Comparison of ENCODE assay signal across 13 mouse cellular contexts in genomic region chr19:38354819-38355360, GRCm38 (mm10). TPM values are rescaled to one million over a fixed set of nuclear protein-coding genes. Genes with fewer than 3 reads are reported as not detected.
DNase-seq lines count a peak whose midpoint lies in the region; ATAC-seq and TF ChIP-seq lines count a peak whose summit lies in the region.
"Had no signal": no experiment of that assay in that cellular context is flagged by ENCODE, and none has a peak within 500 bp of the region (broad histone marks: within the 10 kb centered on the region; RNA-seq: fewer than 3 reads in every experiment).

No protein-coding gene starts in this region.

- no peaks in the 10 kb centered on the region for H3K36me3 ChIP-seq in liver, postnatal 0 days (replicated peaks; ENCODE audit: insufficient read depth, low read length)
- H3K36me3 ChIP-seq: heart, embryonic 13.5 days; neural tube, embryonic 12.5 days; stomach, embryonic 15.5 days had no signal

- 55% methylated on average over 10 of the region's 10 CpGs for WGBS in liver, postnatal 0 days (ENCODE audit: insufficient replicate concordance)

- H3K9ac ChIP-seq in liver, postnatal 0 days (replicated peaks) = no peak overlapping the region
- H3K9ac ChIP-seq: heart, embryonic 13.5 days; neural tube, embryonic 12.5 days; stomach, embryonic 15.5 days had no signal

- peak; percentile 51 for DNase-seq in CD4-positive, CD25-positive, alpha-beta regulatory T cell, adult 2 months (ENCODE audit: low read depth, low spot score)
- DNase-seq in layer of hippocampus, adult 2 months (ENCODE audit: low spot score in 2 of 2) = no peak
- no peak for DNase-seq in layer of hippocampus, adult 11-12 months (ENCODE audit: low spot score)
- DNase-seq in ES-CJ7 (ENCODE audit: low read depth, low spot score) = peak; percentile 77
- peak; percentile 25 for DNase-seq in liver, postnatal 0 days
- no peak for DNase-seq in kidney, adult 8-10 months
- DNase-seq in urinary bladder, postnatal 36 days (ENCODE audit: low spot score in 2 of 2) = no peak
- DNase-seq: right cerebral cortex, adult 18-20 months had no signal

- no peaks in the 10 kb centered on the region for H3K27me3 ChIP-seq in liver, postnatal 0 days (ENCODE audit: insufficient read depth, low read length)
- H3K27me3 ChIP-seq: heart, embryonic 13.5 days; neural tube, embryonic 12.5 days; stomach, embryonic 15.5 days had no signal

- no peak overlapping the region for H3K4me2 ChIP-seq in liver, postnatal 0 days (ENCODE audit: low read depth, low read length)
- H3K4me2 ChIP-seq: heart, embryonic 13.5 days; neural tube, embryonic 12.5 days; stomach, embryonic 15.5 days had no signal

- no peak for ATAC-seq in CD4-positive, CD25-positive, alpha-beta regulatory T cell, adult 4 months
- ATAC-seq in liver, postnatal 0 days = no peak
- ATAC-seq: hindbrain, embryonic 16.5 days had no signal

- H3K9me3 ChIP-seq in liver, postnatal 0 days (ENCODE audit: low read length) = no peaks in the 10 kb centered on the region
- H3K9me3 ChIP-seq: heart, embryonic 13.5 days; neural tube, embryonic 12.5 days; stomach, embryonic 15.5 days had no signal

- peak; percentile 17; the same call in 1 of the 2 replicates for TF ChIP-seq CTCF in layer of hippocampus, adult 2 months (conservative IDR thresholded peaks at IDR 0.05)
- TF ChIP-seq CTCF in liver, postnatal 0 days (IDR thresholded peaks at IDR 0.05; ENCODE audit: low read depth) = peak; percentile 40; the same call in 1 of the 2 replicates

- H3K4me3 ChIP-seq in layer of hippocampus, adult 2 months = no peak overlapping the region
- H3K4me3 ChIP-seq in liver, postnatal 0 days (ENCODE audit: low read depth, low read length) = no peak overlapping the region
- H3K4me3 ChIP-seq: heart, embryonic 13.5 days; neural tube, embryonic 12.5 days; stomach, embryonic 15.5 days had no signal

- H3K4me1 ChIP-seq in liver, postnatal 0 days (ENCODE audit: insufficient read depth) = no peaks in the 10 kb centered on the region
- H3K4me1 ChIP-seq: heart, embryonic 13.5 days; neural tube, embryonic 12.5 days; stomach, embryonic 15.5 days had no signal

- no peak overlapping the region for H3K27ac ChIP-seq in layer of hippocampus, adult 2 months
- H3K27ac ChIP-seq in liver, postnatal 0 days (ENCODE audit: low read depth) = no peak overlapping the region
- H3K27ac ChIP-seq: heart, embryonic 13.5 days; neural tube, embryonic 12.5 days; stomach, embryonic 15.5 days had no signal

- TF ChIP-seq EP300 in liver, postnatal 0 days (IDR thresholded peaks at IDR 0.05; ENCODE audit: low read depth) = no peak

RNA-seq across cellular contexts. Expression of gene Slc35g1, which starts 40.9 kb away (rescaled TPM):
- polyA plus RNA-seq in CD4-positive, CD25-positive, alpha-beta regulatory T cell, adult 4 months (2017; shearing (Covaris generic)) = 1 to 10 TPM; 4.7 to 6.2 TPM
- total RNA-seq in layer of hippocampus, adult 2 months (2021) = 1 to 10 TPM; 2.4 to 3.1 TPM
- polyA plus RNA-seq in liver, postnatal 0 days (2015; fragmentation: Nextera tagmentation; extraction: Ambion mirVana) = 6.4 and 7.2 TPM in 2 replicates

Comparison
In these comparisons a context has a peak if more than half of its experiments do, and no peak if none do; other contexts are left out.
1. DNase-seq: peak in CD4-positive, CD25-positive, alpha-beta regulatory T cell, adult 2 months (single experiment), ES-CJ7 (single experiment) and liver, postnatal 0 days (single experiment); none in layer of hippocampus, adult 2 months (0 of 2), layer of hippocampus, adult 11-12 months (single experiment), kidney, adult 8-10 months (0 of 2) and urinary bladder, postnatal 36 days (0 of 2).